Mouse (Mus musculus) embryo, embryonic 10.5 days (tissue): ENCODE results near the gene Resf1.
A peak's percentile ranks its signal among the peaks of the same experiment; 100 is the strongest.
"Not testable (repeated sequence)": the region's sequence is repeated elsewhere in the genome, so short reads cannot be mapped to it uniquely, and the experiment has no call there.

ENCODE experiments used
- DNase-seq: peaks from one replicate; pipeline ENCODE4 v3.0.0-alpha.2; 2015; ENCODE audit warnings: low spot score

Gene Resf1

DNA sequence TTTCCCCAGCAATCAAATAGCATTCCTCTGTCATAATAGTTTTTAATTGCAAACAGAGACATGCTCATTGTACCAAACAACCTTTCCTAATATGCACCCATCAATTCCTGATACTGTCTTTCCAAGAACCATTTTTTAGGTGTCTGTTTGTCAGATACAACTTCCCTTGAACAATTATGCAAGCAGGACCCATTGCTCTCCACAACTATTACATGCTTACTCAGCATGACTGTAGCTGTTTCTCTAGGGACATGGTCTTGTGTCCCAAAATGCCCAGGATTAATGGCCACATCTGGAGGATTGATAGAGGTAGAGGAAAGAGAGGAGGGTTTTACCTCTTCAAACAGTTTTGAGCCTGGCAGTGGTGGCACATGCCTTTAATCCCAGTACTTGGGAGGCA, 35.2 kb downstream of the Resf1 start:
- no peak for DNase-seq

DNA sequence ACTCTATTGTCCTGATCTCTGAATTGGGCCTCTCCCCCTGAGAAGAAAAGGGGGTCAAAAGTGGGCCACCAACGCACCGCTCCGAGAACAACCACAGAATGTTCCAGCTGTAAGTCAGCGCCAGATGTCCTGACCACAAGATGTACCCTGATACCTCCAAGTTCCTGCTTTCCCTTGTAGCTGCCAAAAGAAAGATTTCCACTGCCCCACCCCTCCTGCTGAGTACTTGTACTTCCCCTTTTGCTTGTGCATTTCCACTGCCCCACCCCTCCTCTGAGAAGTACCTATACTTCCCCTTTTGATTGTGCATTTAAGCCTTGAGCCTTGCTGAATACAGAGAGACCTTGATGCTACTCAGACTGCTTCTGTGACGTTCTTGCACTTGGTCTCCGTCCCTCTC, 39.0 kb downstream of the Resf1 start:
- not testable (repeated sequence) for DNase-seq

DNA sequence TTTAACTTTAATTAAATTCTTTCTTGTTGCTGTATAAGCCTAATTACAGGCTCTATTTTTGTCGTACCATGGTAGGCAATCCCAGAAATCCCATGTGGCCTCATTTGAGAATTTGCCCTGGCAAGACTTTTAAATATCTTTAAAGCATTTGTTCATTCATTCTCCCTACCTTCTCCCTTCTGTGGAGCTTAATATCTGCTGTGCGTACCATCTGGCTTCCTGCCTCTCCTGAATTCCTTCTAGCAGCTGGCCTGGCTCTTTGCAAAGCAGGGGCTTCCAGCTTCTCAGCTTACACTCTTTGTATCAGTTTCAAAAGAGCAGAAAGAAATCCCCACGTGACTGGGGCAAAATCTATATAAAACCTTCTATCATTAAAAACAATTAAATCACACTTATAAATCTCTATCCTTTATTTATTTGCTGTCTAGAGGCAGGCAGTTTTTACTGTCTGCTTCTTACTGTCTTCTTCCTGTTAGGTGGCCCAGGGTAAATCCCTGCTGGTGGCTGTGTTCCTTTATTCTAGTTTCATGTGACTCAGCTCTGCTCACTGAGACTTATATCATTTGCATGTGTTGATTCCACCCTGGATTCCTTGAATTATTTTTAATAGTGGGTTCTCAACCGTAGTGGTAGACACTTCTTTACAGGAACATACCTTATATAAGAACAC, 45.7 kb downstream of the Resf1 start:
- DNase-seq, result no peak

DNA sequence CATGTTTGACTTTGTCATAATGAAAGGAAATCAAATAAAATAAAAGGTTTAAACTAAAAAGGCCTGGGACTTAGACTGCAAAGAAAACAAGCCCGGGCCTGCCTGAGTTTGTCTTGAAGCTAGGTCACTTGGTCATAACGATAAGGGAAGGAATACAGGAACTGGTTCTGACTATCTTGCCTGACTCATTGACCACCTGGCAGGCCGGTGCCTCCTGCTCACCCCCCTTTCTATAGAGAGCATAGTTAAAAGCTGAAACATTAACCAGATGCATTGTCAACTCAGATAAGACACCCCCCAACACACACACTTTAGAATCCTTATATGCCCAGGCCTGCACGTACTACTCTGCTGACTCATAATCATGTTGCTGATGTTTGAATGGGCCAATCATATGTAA, 46.6 kb downstream of the Resf1 start:
- not testable (repeated sequence) for DNase-seq

DNA sequence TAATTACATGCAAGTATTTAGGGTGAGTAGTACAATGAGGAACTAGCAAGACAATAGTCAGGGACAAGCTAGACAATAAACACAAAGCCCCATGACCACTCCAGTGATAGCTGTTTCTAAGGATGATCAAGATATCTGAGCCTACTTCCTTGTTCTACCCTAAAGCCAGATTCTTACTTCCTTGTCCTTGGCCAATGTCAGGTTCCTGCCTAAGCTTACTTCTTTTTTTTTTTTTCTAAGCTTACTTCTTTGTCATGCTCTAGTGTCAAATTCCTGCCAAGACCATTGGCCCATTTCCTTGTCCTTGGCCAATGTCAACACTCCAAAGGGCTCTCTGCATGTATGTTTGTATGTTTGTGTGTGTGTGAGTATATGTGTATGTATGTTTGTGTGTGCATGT, 47.9 kb downstream of the Resf1 start:
- DNase-seq, result no peak

DNA sequence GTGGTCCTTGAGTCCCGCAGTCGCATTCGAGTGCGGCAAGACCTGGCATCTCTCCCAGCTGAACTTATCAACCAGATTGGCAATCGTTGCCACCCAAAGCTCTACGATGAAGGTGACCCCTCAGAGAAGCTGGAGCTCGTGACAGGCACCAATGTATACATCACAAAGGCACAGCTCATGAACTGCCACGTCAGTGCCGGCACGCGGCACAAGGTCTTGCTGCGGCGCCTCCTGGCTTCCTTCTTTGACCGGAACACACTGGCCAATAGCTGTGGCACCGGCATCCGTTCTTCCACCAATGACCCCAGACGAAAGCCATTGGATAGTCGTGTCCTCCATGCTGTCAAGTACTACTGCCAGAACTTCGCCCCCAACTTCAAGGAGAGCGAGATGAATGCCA, 53.3 kb downstream of the Resf1 start:
- DNase-seq, result not testable (repeated sequence)

DNA sequence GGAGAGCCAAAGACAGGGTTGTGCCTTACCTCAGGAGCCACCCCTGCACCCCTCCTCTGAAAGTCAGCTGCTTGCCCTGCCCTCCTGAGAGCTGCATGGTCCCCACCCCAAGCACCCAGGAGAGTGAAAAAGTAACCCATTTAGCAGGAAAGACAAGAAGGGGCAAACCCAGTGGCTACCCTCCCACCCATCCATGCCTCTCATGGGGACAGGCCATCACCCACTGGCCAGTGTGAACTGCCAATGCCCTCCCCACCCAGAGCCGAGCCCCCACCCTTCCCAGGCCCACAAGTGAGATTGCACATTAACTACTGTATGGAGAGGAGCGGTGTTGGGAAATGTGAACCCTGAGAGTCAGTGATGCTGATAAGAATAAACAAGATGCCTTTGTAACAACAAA, 56.8 kb downstream of the Resf1 start:
- not testable (repeated sequence) for DNase-seq

DNA sequence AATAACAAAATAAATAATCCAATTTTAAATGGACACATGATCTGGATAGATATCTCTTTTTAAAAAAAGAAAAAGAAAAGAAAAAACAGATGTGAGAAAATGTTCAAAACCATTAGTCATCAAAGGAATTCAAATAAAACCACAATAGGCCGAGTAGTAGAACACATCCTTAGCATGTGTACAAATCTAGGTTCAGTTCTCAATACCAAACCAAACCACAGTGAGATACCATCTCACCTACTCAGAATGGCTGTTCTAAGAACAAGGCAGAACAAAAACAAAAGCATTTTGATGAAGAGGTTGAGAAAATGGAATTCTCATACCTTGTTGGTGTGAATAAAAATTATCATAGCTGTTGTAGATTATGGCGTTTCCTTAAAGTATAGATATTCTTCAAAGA, 57.2 kb downstream of the Resf1 start:
- DNase-seq, result no peak

DNA sequence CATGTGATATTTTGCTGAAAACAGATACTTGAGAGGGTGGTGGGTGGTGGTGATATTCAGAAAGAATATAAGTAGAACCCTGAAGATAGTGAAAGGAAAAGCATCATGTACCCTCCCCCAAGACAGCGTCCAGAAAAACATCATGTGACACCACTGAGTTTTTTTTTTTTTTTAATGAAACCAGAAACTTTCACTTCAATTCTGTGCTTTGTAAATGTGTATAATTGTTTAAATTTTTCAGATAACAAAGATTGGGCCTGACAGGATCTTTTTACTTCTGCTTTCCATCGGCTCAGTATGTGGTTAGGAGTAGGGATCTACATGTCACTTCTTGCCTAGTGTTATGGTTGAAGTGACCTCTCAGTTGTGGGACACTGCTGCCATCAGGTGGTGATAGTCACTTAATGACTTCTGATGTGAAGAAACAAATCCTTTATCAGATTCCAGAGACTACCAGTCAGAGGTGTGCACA, 65.8 kb downstream of the Resf1 start:
- DNase-seq, result peak; percentile 85

DNA sequence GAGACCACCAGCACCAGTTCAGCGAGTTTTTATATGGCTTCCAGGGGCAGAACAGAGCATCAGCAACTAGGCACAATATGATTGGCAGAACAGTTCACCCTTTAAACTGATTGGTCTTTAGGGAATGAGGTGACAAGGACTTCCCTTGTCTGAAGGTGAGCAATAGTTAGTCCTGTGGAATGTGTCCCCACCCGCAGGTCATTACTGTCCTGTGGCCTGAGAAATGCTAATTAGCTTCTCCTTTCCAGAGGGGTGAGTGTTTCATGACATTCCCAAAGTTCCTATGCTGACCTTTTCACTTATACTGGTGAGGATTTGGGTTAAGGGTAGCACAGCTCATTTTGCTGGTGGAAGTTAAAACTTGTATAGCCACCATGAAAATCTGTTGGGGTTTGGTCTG, 74.3 kb downstream of the Resf1 start:
- no peak for DNase-seq
